Mouse (Mus musculus): Measurements from ENCODE around the gene Cdt1.
A peak's percentile ranks its signal among the peaks of the same experiment; 100 is the strongest.

The Cdt1 gene

DNA sequence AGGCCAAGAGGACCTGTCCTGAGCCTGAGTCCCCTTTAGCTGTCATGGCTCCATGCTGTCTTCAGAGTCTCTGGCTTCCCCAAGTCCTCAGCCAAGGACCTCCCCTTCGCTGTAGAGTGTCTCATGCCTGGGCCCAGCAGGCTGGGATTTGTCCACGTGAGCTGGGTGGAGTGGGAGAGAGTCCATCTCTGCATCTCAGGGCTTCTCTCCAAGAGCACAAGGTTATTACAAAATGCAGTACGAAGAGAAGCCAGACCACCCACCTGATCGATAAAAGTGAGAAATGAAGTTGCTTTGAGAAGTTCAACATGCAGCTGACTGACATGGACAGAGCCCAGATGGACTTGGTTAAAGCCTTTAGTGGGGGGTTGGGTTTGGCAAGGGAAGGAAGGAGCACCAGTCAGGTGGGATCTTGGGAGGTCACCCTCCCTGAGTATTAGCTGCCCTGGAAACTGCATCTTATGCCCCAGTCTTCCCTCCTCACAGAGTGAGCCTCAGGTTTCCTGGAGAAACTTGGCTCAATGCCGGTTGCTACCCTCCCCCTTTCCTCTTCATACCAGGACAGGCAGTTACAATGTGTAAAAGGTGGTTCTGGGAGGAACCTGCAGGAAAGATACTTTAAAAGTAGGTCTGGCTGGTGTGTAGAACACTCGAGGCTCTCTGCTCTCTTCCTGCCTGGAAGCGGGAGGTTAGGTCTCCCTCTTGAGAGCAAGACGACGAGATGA lies 48.5 kb downstream of the Cdt1 start:
- peak; percentile 43 to 63 for DNase-seq

DNA sequence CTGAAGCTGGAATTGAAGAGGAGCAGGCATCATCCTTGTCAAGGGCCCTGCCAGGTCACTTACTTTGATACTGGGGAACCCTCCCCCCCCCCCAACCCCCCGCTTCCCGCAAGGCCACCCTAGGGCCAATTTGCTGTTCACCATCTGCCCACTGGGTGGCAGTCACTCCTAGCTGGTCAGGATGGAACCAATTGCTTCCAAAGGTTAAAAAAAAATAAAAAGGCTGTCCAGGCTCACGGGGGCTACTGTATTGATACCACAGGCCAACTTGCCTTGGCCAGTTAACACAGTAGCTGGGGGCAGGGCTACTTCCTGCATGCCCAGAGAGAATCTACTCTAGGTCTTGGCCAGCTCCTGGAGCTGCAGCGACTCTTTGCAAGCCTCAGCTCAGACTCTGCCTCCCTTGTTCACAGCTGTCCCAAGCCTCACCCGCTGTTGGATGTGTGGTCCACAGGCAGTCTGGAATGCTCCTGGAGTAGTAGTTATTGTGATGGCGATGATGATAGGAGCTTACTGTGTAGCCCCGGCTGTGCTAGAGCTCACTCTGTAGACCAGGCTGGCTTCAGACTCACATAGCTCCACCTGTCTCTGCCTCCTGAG lies 50.2 kb downstream of the Cdt1 start:
- DNase-seq: peak; percentile 79 to 87

DNA sequence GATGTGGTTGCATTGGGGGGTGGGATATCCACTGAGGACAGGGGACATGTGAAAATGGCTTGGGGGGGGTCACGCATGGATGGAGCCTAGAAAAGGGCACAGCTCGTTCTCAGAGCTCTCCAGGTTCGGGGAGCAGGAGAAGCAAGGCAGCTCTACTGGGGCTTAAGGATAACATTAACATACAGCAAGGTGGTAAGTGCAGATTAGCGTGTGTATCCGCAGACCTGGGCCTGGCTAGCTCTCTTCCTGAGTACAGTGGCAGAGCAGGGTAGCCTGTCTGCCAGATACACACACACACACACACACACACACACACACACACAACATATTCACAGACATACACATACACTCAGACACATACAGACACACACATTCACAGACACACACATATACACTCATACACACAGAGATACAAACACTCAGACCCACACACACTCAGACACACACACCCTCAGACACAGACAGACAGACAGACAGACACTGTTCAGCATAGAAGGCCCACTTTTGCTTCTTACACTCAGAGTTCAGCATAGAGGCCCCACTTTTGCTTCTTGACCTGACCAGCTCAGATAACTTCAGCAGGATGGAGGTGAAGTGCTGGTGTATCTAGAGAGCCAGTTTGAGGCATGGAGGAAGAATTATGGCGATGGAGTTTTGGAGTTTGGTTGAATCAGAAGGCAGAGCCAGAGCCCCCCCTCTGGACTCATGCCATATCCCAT lies 51.0 kb downstream of the Cdt1 start:
- no peak for DNase-seq

- no peak for DNase-seq
These were observed 52.6 kb downstream of the Cdt1 start for GRCm38 (mm10) chr8:122620446-122620845.

GRCm38 (mm10) chr8:122622727-122623126 lies 54.9 kb downstream of the Cdt1 start, which contains the start of gene Pabpn1l:
Gene Pabpn1l, minus strand, starts transcription at chr8:122622739.
- no peak for DNase-seq
